ENCODE assay signal across 17 mouse cellular contexts in the genomic region with DNA sequence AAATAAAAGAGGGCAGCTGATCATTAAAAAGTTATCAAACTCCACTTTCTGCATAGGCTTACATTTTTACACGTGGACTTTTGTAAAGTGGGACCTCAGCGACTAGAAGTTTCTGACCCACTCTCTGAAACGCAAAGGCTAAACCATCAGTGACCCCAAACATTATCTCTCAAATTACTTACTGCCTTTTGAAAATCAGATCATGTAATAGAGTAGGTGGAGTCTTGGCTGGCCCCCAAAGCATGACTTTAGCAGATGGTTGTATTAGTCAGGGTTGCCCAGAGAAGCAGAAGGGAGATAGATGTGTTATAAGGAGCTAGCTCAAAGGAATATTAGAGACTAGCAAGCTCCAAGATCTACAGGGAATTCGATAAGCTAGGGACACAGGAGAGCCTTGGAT.
DNase-seq lines count a peak whose midpoint lies in the region; ATAC-seq and TF ChIP-seq lines count a peak whose summit lies in the region.
"Had no signal": no experiment of that assay in that cellular context is flagged by ENCODE, and none has a peak within 500 bp of the region (broad histone marks: within the 10 kb centered on the region; RNA-seq: fewer than 3 reads in every experiment).

No protein-coding gene starts in this region.

- TF ChIP-seq EP300 in MEL (IDR thresholded peaks at IDR 0.05; ENCODE audit: low read depth in 1 of 2, low read length in 2 of 2) = no peak

- H3K4me2 ChIP-seq in forebrain, embryonic 15.5 days (replicated peaks) = no peak overlapping the region
- H3K4me2 ChIP-seq in forebrain, postnatal 0 days (ENCODE audit: low read depth) = no peak overlapping the region
- H3K4me2 ChIP-seq: embryonic facial prominence, embryonic 15.5 days; heart, embryonic 15.5 days; hindbrain, embryonic 14.5 days; liver, embryonic 15.5 days; neural tube, embryonic 13.5 days had no signal

- peaks cover 20% of the 10 kb centered on the region for H3K4me1 ChIP-seq in forebrain, embryonic 15.5 days
- H3K4me1 ChIP-seq in forebrain, postnatal 0 days (ENCODE audit: insufficient read depth) = peaks cover 8% of the 10 kb centered on the region; the same call in 1 of the 2 replicates
- peaks cover 34 to 65% of the 10 kb centered on the region in 2 experiments for H3K4me1 ChIP-seq in MEL (ENCODE audit: control insufficient read depth in 1 of 2, insufficient read depth in 2 of 2, low read length in 2 of 2)

- 0 out of 2 replicates have a peak overlapping the region, but pooled peaks have one; percentile 6 for H3K27ac ChIP-seq in forebrain, embryonic 15.5 days (replicated peaks)
- no peak overlapping the region for H3K27ac ChIP-seq in forebrain, postnatal 0 days (ENCODE audit: low read depth, low read length)
- no peak overlapping the region for H3K27ac ChIP-seq in MEL (ENCODE audit: control insufficient read depth, low read depth, low read length)
- H3K27ac ChIP-seq: embryonic facial prominence, embryonic 15.5 days; hindbrain, embryonic 14.5 days; liver, embryonic 15.5 days; neural tube, embryonic 13.5 days had no signal

- no peak for DNase-seq in forebrain, postnatal 0 days
- DNase-seq in 3T3-L1 (ENCODE audit: low read depth, low spot score) (peak; percentile 81), MEL (ENCODE audit: low read depth, low spot score) (peak; percentile 50)
- peak; percentile 30 to 41 for DNase-seq in cerebellum, postnatal 36 days
- no peak for DNase-seq in lung, adult 18-20 months
- DNase-seq: kidney, adult 9 months; thymus, postnatal 25 days had no signal

- no peak overlapping the region for H3K9ac ChIP-seq in forebrain, embryonic 15.5 days (replicated peaks)
- no peak overlapping the region for H3K9ac ChIP-seq in forebrain, postnatal 0 days
- no peak overlapping the region for H3K9ac ChIP-seq in MEL (ENCODE audit: control insufficient read depth, low read depth, low read length, poor library complexity, severe bottlenecking)
- H3K9ac ChIP-seq: embryonic facial prominence, embryonic 15.5 days; heart, embryonic 15.5 days; hindbrain, embryonic 14.5 days; liver, embryonic 15.5 days; neural tube, embryonic 13.5 days had no signal

- no peaks in the 10 kb centered on the region for H3K36me3 ChIP-seq in forebrain, embryonic 15.5 days
- H3K36me3 ChIP-seq in forebrain, postnatal 0 days (ENCODE audit: insufficient read depth) = no peaks in the 10 kb centered on the region
- peaks cover 0 to 54% of the 10 kb centered on the region in 2 experiments; a peak in 2 of 4 replicates for H3K36me3 ChIP-seq in MEL (ENCODE audit: control insufficient read depth in 1 of 2, insufficient read depth in 2 of 2, low read length in 2 of 2)
- H3K36me3 ChIP-seq: embryonic facial prominence, embryonic 15.5 days; heart, embryonic 15.5 days; liver, embryonic 15.5 days; neural tube, embryonic 13.5 days had no signal

- 87% methylated on average over 4 of the region's 4 CpGs for WGBS in forebrain, embryonic 15.5 days
- 79% methylated on average over 4 of the region's 4 CpGs for WGBS in forebrain, postnatal 0 days

- no peaks in the 10 kb centered on the region; the same call in 1 of the 2 replicates for H3K79me2 ChIP-seq in MEL (ENCODE audit: control insufficient read depth, insufficient read depth, low read length, poor library complexity)

- TF ChIP-seq CTCF in forebrain, postnatal 0 days (IDR thresholded peaks at IDR 0.05; ENCODE audit: low read depth) = no peak
- no peak for TF ChIP-seq CTCF in MEL (IDR thresholded peaks at IDR 0.05 in 2 of 3, conservative IDR thresholded peaks at IDR 0.05 in 1 of 3; ENCODE audit: control insufficient read depth in 1 of 3, insufficient read depth in 1 of 3, low read depth in 2 of 3, low read length in 3 of 3, poor library complexity in 1 of 3, severe bottlenecking in 1 of 3)

- no peak overlapping the region for H3K4me3 ChIP-seq in forebrain, embryonic 15.5 days
- H3K4me3 ChIP-seq in forebrain, postnatal 0 days (ENCODE audit: low read depth, low read length) = no peak overlapping the region
- no peak overlapping the region for H3K4me3 ChIP-seq in MEL (ENCODE audit: control insufficient read depth in 1 of 2, insufficient read depth in 1 of 2, low read depth in 2 of 2, low read length in 2 of 2)
- H3K4me3 ChIP-seq: embryonic facial prominence, embryonic 15.5 days; heart, embryonic 15.5 days; liver, embryonic 15.5 days; neural tube, embryonic 13.5 days had no signal

- H3K27me3 ChIP-seq in forebrain, embryonic 15.5 days = no peaks in the 10 kb centered on the region
- no peaks in the 10 kb centered on the region for H3K27me3 ChIP-seq in forebrain, postnatal 0 days (ENCODE audit: insufficient read depth, low read length)
- H3K27me3 ChIP-seq in MEL (ENCODE audit: control insufficient read depth in 1 of 2, insufficient read depth in 2 of 2, low read length in 2 of 2) = no peaks in the 10 kb centered on the region
- H3K27me3 ChIP-seq: CH12.LX; embryonic facial prominence, embryonic 15.5 days; heart, embryonic 15.5 days; liver, embryonic 15.5 days; neural tube, embryonic 13.5 days had no signal

- TF ChIP-seq POLR2A in MEL (IDR thresholded peaks at IDR 0.05; ENCODE audit: control insufficient read depth in 1 of 2, insufficient read depth in 1 of 2, low read depth in 1 of 2, low read length in 2 of 2, poor library complexity in 1 of 2) = no peak

- ATAC-seq in forebrain, embryonic 15.5 days (replicated peaks) = no peak
- ATAC-seq in forebrain, postnatal 0 days = no peak
- no peak for ATAC-seq in monocyte, adult 5-6 weeks (replicated peaks; ENCODE audit: insufficient number of reproducible peaks, low FRiP score, low TSS enrichment, poor library complexity, severe bottlenecking)
- ATAC-seq: forebrain, embryonic 16.5 days; midbrain, embryonic 16.5 days had no signal

- no peak for TF ChIP-seq RAD21 in MEL (IDR thresholded peaks at IDR 0.05; ENCODE audit: low read depth, low read length)

- no peaks in the 10 kb centered on the region for H3K9me3 ChIP-seq in forebrain, embryonic 15.5 days
- no peaks in the 10 kb centered on the region for H3K9me3 ChIP-seq in forebrain, postnatal 0 days (ENCODE audit: low read length)
- H3K9me3 ChIP-seq in MEL (replicated peaks; ENCODE audit: insufficient read depth, low read length) = no peaks in the 10 kb centered on the region
- H3K9me3 ChIP-seq: embryonic facial prominence, embryonic 15.5 days; heart, embryonic 15.5 days; liver, embryonic 15.5 days; neural tube, embryonic 13.5 days had no signal

TF ChIP-seq in MEL, 35 proteins besides CTCF, POLR2A, EP300 and RAD21:
- TF ChIP-seq ZKSCAN1 (IDR thresholded peaks at IDR 0.05; ENCODE audit: low read depth, low read length) = no peak
- no peak for TF ChIP-seq MEF2A (IDR thresholded peaks at IDR 0.05; ENCODE audit: extremely low read depth, insufficient replicate concordance, low read depth, low read length, poor library complexity, severe bottlenecking)
- no peak for TF ChIP-seq ZNF384 (IDR thresholded peaks at IDR 0.05; ENCODE audit: low read depth, low read length)
- no peak for TF ChIP-seq JUND (IDR thresholded peaks at IDR 0.05; ENCODE audit: low read depth, low read length)
- no peak for TF ChIP-seq GATA1 (IDR thresholded peaks at IDR 0.05; ENCODE audit: low read depth, low read length)
- no peak for TF ChIP-seq RCOR1 (IDR thresholded peaks at IDR 0.05; ENCODE audit: low read depth, low read length)
- no peak for TF ChIP-seq MXI1 (IDR thresholded peaks at IDR 0.05; ENCODE audit: low read depth, low read length)
- TF ChIP-seq USF1 (IDR thresholded peaks at IDR 0.05; ENCODE audit: low read depth, low read length) = no peak
- no peak for TF ChIP-seq E2F4 (IDR thresholded peaks at IDR 0.05; ENCODE audit: borderline replicate concordance, low read depth, low read length)
- no peak for TF ChIP-seq MAZ (IDR thresholded peaks at IDR 0.05; ENCODE audit: low read depth, low read length)
- no peak for TF ChIP-seq CHD2 (IDR thresholded peaks at IDR 0.05; ENCODE audit: low read length)
- no peak for TF ChIP-seq SMC3 (IDR thresholded peaks at IDR 0.05; ENCODE audit: low read depth, low read length)
- no peak for TF ChIP-seq USF2 (IDR thresholded peaks at IDR 0.05; ENCODE audit: borderline replicate concordance in 1 of 2, insufficient read depth in 1 of 2, low read depth in 1 of 2, low read length in 2 of 2)
- TF ChIP-seq MYC (IDR thresholded peaks at IDR 0.05; ENCODE audit: low read depth, low read length) = no peak
- no peak for TF ChIP-seq KAT2A (conservative IDR thresholded peaks at IDR 0.05; ENCODE audit: low read depth, low read length)
- no peak for TF ChIP-seq ETS1 (IDR thresholded peaks at IDR 0.05; ENCODE audit: low read depth, low read length)
- no peak for TF ChIP-seq MAFK (IDR thresholded peaks at IDR 0.05; ENCODE audit: borderline replicate concordance, low read depth, low read length)
- no peak for TF ChIP-seq MAX (IDR thresholded peaks at IDR 0.05; ENCODE audit: low read length)

Comparison
In these comparisons a context has a peak if more than half of its experiments do, and no peak if none do; other contexts are left out.
1. DNase-seq: peak in 3T3-L1 (single experiment), MEL (single experiment) and cerebellum, postnatal 36 days (2 of 2); none in forebrain, postnatal 0 days (single experiment) and lung, adult 18-20 months (0 of 2).